Comparison of ENCODE assay signal across 22 mouse cellular contexts in genomic region chr12:73351746-73352145, GRCm38 (mm10).
DNase-seq lines count a peak whose midpoint lies in the region; ATAC-seq and TF ChIP-seq lines count a peak whose summit lies in the region.
"Had no signal": no experiment of that assay in that cellular context is flagged by ENCODE, and none has a peak within 500 bp of the region (broad histone marks: within the 10 kb centered on the region; RNA-seq: fewer than 3 reads in every experiment).

No protein-coding gene starts in this region.

- intact Hi-C loops in heart, postnatal 36 days (cut with DNase I): no loop called here
- intact Hi-C loops in heart, postnatal 14 days (cut with DNase I): no loop called here

- no peaks in the 10 kb centered on the region for H3K36me3 ChIP-seq in heart, embryonic 10.5 days
- no peaks in the 10 kb centered on the region for H3K36me3 ChIP-seq in heart, embryonic 16.5 days (ENCODE audit: control insufficient read depth, insufficient read depth)
- peaks cover 2% of the 10 kb centered on the region for H3K36me3 ChIP-seq in liver, adult 2 months (ENCODE audit: control insufficient read depth, insufficient read depth, low read length)
- H3K36me3 ChIP-seq in liver, embryonic 11.5 days (ENCODE audit: control insufficient read depth, insufficient read depth, low read length): no peaks in the 10 kb centered on the region
- no peaks in the 10 kb centered on the region for H3K36me3 ChIP-seq in limb, embryonic 10.5 days
- H3K36me3 ChIP-seq: hindbrain, embryonic 15.5 days had no signal

- H3K27ac ChIP-seq in heart, embryonic 10.5 days: peak overlapping the region; percentile 71
- H3K27ac ChIP-seq in heart, embryonic 16.5 days (ENCODE audit: low read length): peak overlapping the region; percentile 50
- H3K27ac ChIP-seq in liver, adult 2 months (replicated peaks; ENCODE audit: insufficient read depth, low read depth, low read length): peak overlapping the region; percentile 31
- no peak overlapping the region for H3K27ac ChIP-seq in liver, embryonic 11.5 days (ENCODE audit: low read depth, low read length)
- peak overlapping the region; percentile 50; the same call in 1 of the 2 replicates for H3K27ac ChIP-seq in limb, embryonic 10.5 days
- H3K27ac ChIP-seq: hindbrain, embryonic 15.5 days; midbrain, embryonic 12.5 days; neural tube, embryonic 15.5 days had no signal

- H3K4me2 ChIP-seq in heart, embryonic 16.5 days (ENCODE audit: low read depth, low read length): no peak overlapping the region
- no peak overlapping the region for H3K4me2 ChIP-seq in liver, embryonic 11.5 days
- H3K4me2 ChIP-seq: hindbrain, embryonic 15.5 days; midbrain, embryonic 12.5 days; neural tube, embryonic 15.5 days had no signal

- peak; percentile 52 for DNase-seq in heart, embryonic 10.5 days (ENCODE audit: low spot score)
- no peak for DNase-seq in heart, postnatal 36 days
- no peak for DNase-seq in heart, postnatal 14 days
- DNase-seq in liver, adult 2 months (ENCODE audit: extremely low read depth, low read depth, low spot score): no peak
- DNase-seq in liver, embryonic 11.5 days (ENCODE audit: low spot score): no peak
- no peak for DNase-seq in limb, embryonic 10.5 days (ENCODE audit: low spot score)
- no peak for DNase-seq in urinary bladder, adult 2 months (ENCODE audit: low spot score)
- DNase-seq: adrenal gland, postnatal 36 days; cerebellum, adult 9-10 months; gastrocnemius, postnatal 36 days; left cerebral cortex, postnatal 4 days; liver; liver, postnatal 0 days; thymus, adult 18-20 months; thymus, postnatal 36 days had no signal

- peaks cover 23% of the 10 kb centered on the region for H3K4me1 ChIP-seq in heart, embryonic 10.5 days
- peaks cover 15% of the 10 kb centered on the region for H3K4me1 ChIP-seq in heart, embryonic 16.5 days (ENCODE audit: control insufficient read depth, insufficient read depth, low read length)
- H3K4me1 ChIP-seq in liver, adult 2 months (ENCODE audit: control insufficient read depth, insufficient read depth, low read length): peaks cover 5% of the 10 kb centered on the region; the same call in 1 of the 2 replicates
- no peaks in the 10 kb centered on the region for H3K4me1 ChIP-seq in liver, embryonic 11.5 days (replicated peaks; ENCODE audit: control insufficient read depth, insufficient read depth, low read length)
- H3K4me1 ChIP-seq in limb, embryonic 10.5 days: peaks cover 60% of the 10 kb centered on the region

- H3K9ac ChIP-seq in heart, embryonic 16.5 days (ENCODE audit: low read length): no peak overlapping the region
- H3K9ac ChIP-seq in liver, adult 2 months (ENCODE audit: low read depth, low read length): no peak overlapping the region
- H3K9ac ChIP-seq in liver, embryonic 11.5 days (ENCODE audit: low read depth, low read length): no peak overlapping the region
- H3K9ac ChIP-seq: hindbrain, embryonic 15.5 days; liver, postnatal 0 days; midbrain, embryonic 12.5 days; neural tube, embryonic 15.5 days had no signal

- no peak for TF ChIP-seq POLR2A in liver, adult 2 months (IDR thresholded peaks at IDR 0.05; ENCODE audit: extremely low read depth, insufficient read depth, low read length)

- ATAC-seq in heart, embryonic 16.5 days (replicated peaks; ENCODE audit: extremely low read depth, insufficient read depth, low FRiP score): no peak
- no peak for ATAC-seq in liver, embryonic 11.5 days (replicated peaks; ENCODE audit: low FRiP score)
- ATAC-seq: intestine, embryonic 16.5 days; liver, postnatal 0 days; lung, postnatal 0 days had no signal

- no peaks in the 10 kb centered on the region for H3K9me3 ChIP-seq in heart, embryonic 10.5 days
- H3K9me3 ChIP-seq in heart, embryonic 16.5 days (replicated peaks; ENCODE audit: control insufficient read depth, low read length): no peaks in the 10 kb centered on the region
- no peaks in the 10 kb centered on the region for H3K9me3 ChIP-seq in liver, embryonic 11.5 days (ENCODE audit: control insufficient read depth, low read length)
- no peaks in the 10 kb centered on the region for H3K9me3 ChIP-seq in limb, embryonic 10.5 days (replicated peaks)
- H3K9me3 ChIP-seq: hindbrain, embryonic 15.5 days; midbrain, embryonic 12.5 days; neural tube, embryonic 15.5 days had no signal

- H3K4me3 ChIP-seq in heart, embryonic 10.5 days: no peak overlapping the region
- H3K4me3 ChIP-seq in heart, embryonic 16.5 days (ENCODE audit: low read length): no peak overlapping the region
- no peak overlapping the region for H3K4me3 ChIP-seq in liver, adult 2 months (ENCODE audit: insufficient read depth, low read depth, low read length)
- H3K4me3 ChIP-seq in liver, embryonic 11.5 days (ENCODE audit: low read depth, low read length): no peak overlapping the region
- H3K4me3 ChIP-seq in limb, embryonic 10.5 days: no peak overlapping the region
- H3K4me3 ChIP-seq: hindbrain, embryonic 15.5 days; midbrain, embryonic 12.5 days; neural tube, embryonic 15.5 days had no signal

- no peaks in the 10 kb centered on the region for H3K79me2 ChIP-seq in liver, adult 2 months (ENCODE audit: control insufficient read depth, insufficient read depth, low read length)

- WGBS in heart, embryonic 10.5 days: 74% methylated on average over 14 of the region's 14 CpGs
- WGBS in heart, embryonic 16.5 days: 71% methylated on average over 14 of the region's 14 CpGs
- 83% methylated on average over 14 of the region's 14 CpGs for WGBS in liver, adult 2 months
- 64% methylated on average over 14 of the region's 14 CpGs for WGBS in liver, embryonic 11.5 days
- 33% methylated on average over 14 of the region's 14 CpGs for WGBS in limb, embryonic 10.5 days

- no peak for TF ChIP-seq CTCF in liver, adult 2 months (IDR thresholded peaks at IDR 0.05; ENCODE audit: low read depth, low read length)

- H3K27me3 ChIP-seq in heart, embryonic 10.5 days (ENCODE audit: insufficient read depth, poor library complexity, severe bottlenecking): no peaks in the 10 kb centered on the region
- H3K27me3 ChIP-seq in heart, embryonic 16.5 days (ENCODE audit: control insufficient read depth, insufficient read depth, low read length): no peaks in the 10 kb centered on the region
- H3K27me3 ChIP-seq in liver, adult 2 months (ENCODE audit: control insufficient read depth, insufficient read depth, low read length): no peaks in the 10 kb centered on the region
- H3K27me3 ChIP-seq in liver, embryonic 11.5 days (replicated peaks; ENCODE audit: control insufficient read depth, insufficient read depth, low read length): no peaks in the 10 kb centered on the region
- H3K27me3 ChIP-seq in limb, embryonic 10.5 days (ENCODE audit: low read depth, poor library complexity, severe bottlenecking): peaks cover 29% of the 10 kb centered on the region
- H3K27me3 ChIP-seq: hindbrain, embryonic 15.5 days; midbrain, embryonic 12.5 days; neural tube, embryonic 15.5 days; Patski had no signal
